Mouse (Mus musculus) testis, postnatal 14 days (tissue): ENCODE data around the gene Slc25a1.

Source experiments
- DNase-seq: peaks from one replicate; pipeline ENCODE4 v3.0.0; 2021; ENCODE audit warnings: low spot score

Slc25a1 gene

GRCm38 (mm10) chr16:17921325-17922162, 6.5 kb downstream of the Slc25a1 start:
- DNase-seq: peak; percentile 94

GRCm38 (mm10) chr16:17920586-17920985, 7.4 kb downstream of the Slc25a1 start:
- DNase-seq: no peak

GRCm38 (mm10) chr16:17914307-17915249, 13.4 kb downstream of the Slc25a1 start, which contains the start of gene Gsc2:
TSS of gene Gsc2 (minus strand) at chr16:17915059.
- peak; percentile 31 for DNase-seq

GRCm38 (mm10) chr16:17911052-17911595, 16.9 kb downstream of the Slc25a1 start, which contains the start of gene Ess2:
TSS of gene Ess2 (minus strand) at chr16:17911348.
- peak; percentile 91 for DNase-seq

GRCm38 (mm10) chr16:17898462-17898861, 29.6 kb downstream of the Slc25a1 start, which contains the start of the genes Dgcr2 and Tssk2:
TSS of gene Dgcr2 (minus strand) at chr16:17898562.
TSS of gene Tssk2 (plus strand) at chr16:17898637.
- DNase-seq: no peak

GRCm38 (mm10) chr16:17896091-17896490, 31.9 kb downstream of the Slc25a1 start:
- DNase-seq: no peak

- no peak for DNase-seq
Measured at GRCm38 (mm10) chr16:17893923-17894322, 34.1 kb downstream of the Slc25a1 start, which contains the start of gene Tssk1. TSS of gene Tssk1 (plus strand) at chr16:17894223.

- DNase-seq: peak; percentile 42
Measured at GRCm38 (mm10) chr16:17892606-17893005, 35.4 kb downstream of the Slc25a1 start.

- DNase-seq: peak; percentile 98
Measured at GRCm38 (mm10) chr16:17891567-17891959, 36.5 kb downstream of the Slc25a1 start, which contains the start of gene Gm20518. TSS of gene Gm20518 (minus strand) at chr16:17891671.

- peak; percentile 81 for DNase-seq
Measured at GRCm38 (mm10) chr16:17890917-17891566, 37.0 kb downstream of the Slc25a1 start.

GRCm38 (mm10) chr16:17890342-17890727, 37.7 kb downstream of the Slc25a1 start:
- DNase-seq: no peak

- no peak for DNase-seq
Measured at GRCm38 (mm10) chr16:17889689-17890341, 38.2 kb downstream of the Slc25a1 start.

GRCm38 (mm10) chr16:17884116-17884515, 43.9 kb downstream of the Slc25a1 start:
- DNase-seq: no peak

- DNase-seq: no peak
Measured at GRCm38 (mm10) chr16:17882196-17882595, 45.8 kb downstream of the Slc25a1 start.

- DNase-seq: no peak
Measured at GRCm38 (mm10) chr16:17879571-17879970, 48.4 kb downstream of the Slc25a1 start.

- no peak for DNase-seq
Measured at GRCm38 (mm10) chr16:17876096-17876495, 51.9 kb downstream of the Slc25a1 start.
